Mouse (Mus musculus) erythroblast, adult 5-6 weeks (primary cell): ENCODE results near the gene Crot. TPM values are rescaled to one million over a fixed set of nuclear protein-coding genes. Genes with fewer than 3 reads are reported as not detected.
"Not testable (repeated sequence)": the region's sequence is repeated elsewhere in the genome, so short reads cannot be mapped to it uniquely, and the experiment has no call there.

ENCODE experiments used
- ATAC-seq: replicated peaks from 2 replicates; pipeline ENCODE4 v1.8.0; 2016; ENCODE audit warnings: moderate number of reproducible peaks, mild to moderate bottlenecking, moderate TSS enrichment, inconsistent platforms; ENCODE audit not compliant: poor library complexity, low FRiP score, severe bottlenecking
- total RNA-seq, 2 experiments: library from RNA; stranded (forward) in 1 of 2; stranded (reverse) in 1 of 2; fragments of 150-400 nt in 1 of 2; fragments of 200-764, 138-1000 nt in 1 of 2; gene quantifications; 2 replicates each; pipeline versions ENCODE4 v1.2.3 to v1.2.4; 2015 to 2017; ENCODE audit warnings: low replicate concordance in 2 of 2

Gene Crot
- total RNA-seq (2015; ENCODE audit: low replicate concordance) (8.8 and 18.2 TPM in 2 replicates), total RNA-seq (2017; ENCODE audit: low replicate concordance) (6.0 and 11.3 TPM in 2 replicates)

DNA sequence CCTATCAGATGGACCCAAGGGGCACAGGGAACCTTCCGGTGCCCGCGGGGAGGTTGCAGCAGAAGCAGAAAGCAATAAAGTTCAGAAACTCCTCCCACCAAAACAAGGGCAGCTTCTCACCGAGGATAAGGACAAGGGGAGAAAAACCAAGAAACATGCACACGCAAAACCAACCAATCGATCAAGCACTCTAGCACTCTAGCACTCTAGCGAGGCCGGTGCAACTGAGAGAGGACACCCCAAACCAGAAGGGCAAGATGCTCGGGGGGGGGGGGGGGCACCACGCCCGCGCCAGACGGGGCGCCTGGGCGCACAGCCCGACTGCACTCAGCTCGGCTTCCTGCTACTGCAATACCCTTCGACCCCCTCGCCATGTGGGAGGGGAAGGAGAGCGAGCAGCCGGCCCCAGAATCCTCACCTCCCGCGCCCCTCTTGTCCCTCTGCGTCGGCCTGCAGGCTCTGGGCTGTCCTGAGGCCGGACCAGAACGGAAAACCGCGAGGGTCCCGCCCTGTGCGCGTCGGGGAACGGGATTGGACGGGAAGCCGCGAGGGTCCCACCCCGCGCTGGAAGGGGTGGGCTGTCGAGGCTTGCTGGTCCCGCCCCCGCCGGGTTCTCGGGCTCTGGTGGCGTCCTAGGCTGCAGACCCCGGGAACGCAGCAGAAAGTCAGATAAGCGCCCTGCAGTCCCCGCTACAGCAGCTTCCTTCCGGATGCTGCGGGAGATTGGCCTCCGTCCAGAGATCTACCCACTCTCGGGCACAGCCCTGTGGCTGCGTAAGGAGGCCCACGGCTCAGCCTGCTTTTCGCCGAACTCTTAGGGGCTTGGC lies at the start of gene Crot:
TSS of gene Crot (minus strand) at position 639 of the 827 bp plus-strand sequence.
- peak; percentile 94 for ATAC-seq

DNA sequence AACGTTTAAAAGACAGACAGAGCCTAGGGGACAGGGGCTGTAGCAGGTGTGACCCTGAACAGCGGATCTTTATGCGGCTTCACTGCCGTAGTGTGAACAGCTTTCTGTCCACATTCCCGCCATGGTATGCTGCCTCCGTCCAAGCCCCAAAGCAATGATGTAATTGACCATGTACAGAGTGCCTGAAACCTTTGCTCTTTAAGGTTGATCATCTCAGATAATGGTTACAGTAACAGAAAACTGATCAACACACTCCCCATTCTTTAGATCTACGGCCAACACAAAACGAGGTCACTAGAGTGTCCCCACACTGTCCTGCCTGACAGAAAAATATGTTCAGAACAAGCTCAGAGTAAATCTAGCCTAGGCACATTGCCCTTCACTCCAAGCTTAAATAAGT lies 48.8 kb upstream of the Crot start:
- ATAC-seq, result no peak

- no peak for ATAC-seq
Measured at GRCm38 (mm10) chr5:9044821-9045220, 47.7 kb upstream of the Crot start.

- no peak for ATAC-seq
Measured at GRCm38 (mm10) chr5:9043582-9044267, 46.6 kb upstream of the Crot start.

- no peak for ATAC-seq
Measured at GRCm38 (mm10) chr5:9042721-9043416, 45.7 kb upstream of the Crot start.

- ATAC-seq, result no peak
Measured at GRCm38 (mm10) chr5:9040665-9041215, 43.6 kb upstream of the Crot start.

DNA sequence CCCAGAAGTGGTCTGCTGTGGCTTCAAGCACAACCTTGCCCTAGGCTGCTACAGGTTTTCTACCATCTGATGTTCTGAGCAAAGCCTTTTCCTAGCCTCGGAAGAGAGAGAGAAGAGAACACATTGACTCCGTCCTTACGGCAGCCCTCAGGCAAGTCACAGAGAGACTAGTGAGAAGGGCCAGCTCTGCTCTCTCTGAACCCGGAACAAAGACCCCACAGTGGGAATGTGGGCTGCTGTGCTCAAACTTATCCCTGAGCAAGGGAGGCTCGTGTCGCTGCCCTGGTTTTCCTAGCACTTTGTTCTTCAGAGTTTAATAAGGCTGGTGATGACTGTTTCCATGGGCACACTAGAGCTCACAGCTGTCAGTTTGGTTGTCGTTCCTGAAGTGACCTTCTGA lies 42.9 kb upstream of the Crot start:
- ATAC-seq, result no peak

DNA sequence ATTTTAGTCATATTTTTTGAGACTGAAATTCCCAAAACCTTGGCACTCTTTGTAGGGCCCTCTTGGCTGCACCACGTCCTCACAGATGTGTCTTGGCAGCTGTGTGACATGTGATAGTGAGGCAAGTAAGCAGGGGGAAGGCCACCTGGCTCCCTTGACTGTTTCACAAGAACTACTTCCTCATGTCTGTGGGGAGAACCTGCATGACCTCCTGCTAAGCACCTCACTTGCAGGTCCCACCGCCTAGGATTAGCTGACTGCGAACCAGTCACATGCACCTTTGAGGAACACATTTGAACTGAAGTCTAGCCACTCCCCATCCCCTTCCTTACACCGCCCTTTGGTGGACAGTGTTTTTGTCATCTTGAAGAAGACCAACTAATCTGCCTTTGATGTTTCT lies 40.2 kb upstream of the Crot start:
- ATAC-seq, result no peak

- ATAC-seq, result no peak
Measured at GRCm38 (mm10) chr5:9035457-9035856, 38.3 kb upstream of the Crot start.

GRCm38 (mm10) chr5:9034535-9034934 lies 37.4 kb upstream of the Crot start:
- no peak for ATAC-seq

- ATAC-seq, result no peak
Measured at GRCm38 (mm10) chr5:9033843-9034242, 36.7 kb upstream of the Crot start.

DNA sequence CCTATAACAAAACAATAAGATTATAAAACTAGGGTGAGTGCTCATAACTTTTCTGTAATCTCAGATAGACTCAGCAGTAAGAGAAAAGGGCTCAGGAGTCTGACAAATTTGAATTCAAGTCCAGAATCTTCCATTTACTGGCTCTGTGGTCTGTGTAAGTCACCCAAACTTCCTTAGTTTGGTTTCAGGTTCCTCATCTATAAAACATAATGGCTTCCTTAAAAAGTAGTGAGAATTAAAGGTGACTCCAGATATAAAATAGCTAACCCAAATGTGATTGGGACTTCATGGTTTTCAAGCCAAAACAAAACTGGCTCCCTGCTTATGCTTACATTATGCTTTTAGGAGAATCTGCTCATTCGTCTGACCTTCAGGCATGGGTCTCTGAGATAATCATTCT lies 35.5 kb upstream of the Crot start:
- no peak for ATAC-seq

- ATAC-seq, result no peak
Measured at GRCm38 (mm10) chr5:9032101-9032590, 35.0 kb upstream of the Crot start.

DNA sequence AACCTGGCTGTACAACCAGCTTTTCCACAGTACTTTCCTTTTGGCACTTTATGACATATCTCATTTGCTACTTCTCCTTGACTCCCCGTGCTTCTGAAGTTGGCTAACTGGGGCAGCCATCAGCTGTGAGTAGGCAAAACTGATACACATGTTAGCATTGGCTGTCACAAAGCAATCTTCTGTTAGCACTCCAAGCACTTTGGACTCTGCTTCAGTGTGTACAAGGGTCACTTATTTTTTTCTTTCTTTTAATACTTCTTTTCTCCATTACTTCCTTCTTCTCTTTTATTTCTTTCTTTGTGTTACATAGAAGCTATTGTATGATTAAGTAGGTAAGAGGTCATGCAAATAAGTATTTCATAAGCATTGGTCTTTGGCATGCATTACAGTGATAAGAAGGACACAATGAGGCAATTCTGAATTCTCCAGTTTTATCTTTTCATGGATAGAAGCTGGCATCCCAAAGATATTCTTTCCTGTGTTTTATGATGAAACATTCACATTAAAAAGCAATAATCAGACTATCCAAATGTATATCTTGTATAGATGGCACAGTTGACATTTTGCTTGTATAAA lies 31.2 kb upstream of the Crot start:
- no peak for ATAC-seq

DNA sequence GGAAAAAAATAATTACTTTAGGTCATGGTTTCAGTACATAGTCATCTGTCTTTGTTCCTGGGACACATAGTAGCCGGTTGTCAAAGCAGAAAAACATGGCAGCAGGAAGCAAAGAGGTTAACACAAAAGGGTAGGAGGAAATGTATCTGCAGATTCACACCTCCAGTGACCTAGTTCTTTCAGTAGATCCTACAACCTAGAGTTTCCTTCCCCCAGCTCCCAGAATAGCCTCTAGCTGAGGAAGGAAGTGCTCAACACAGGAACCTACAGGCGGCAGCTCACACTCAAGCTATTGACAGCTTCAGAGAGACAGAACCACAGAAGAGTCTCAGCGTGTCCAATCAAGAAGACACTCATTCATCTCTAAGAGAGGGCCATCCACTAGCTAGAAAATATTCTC lies 18.2 kb upstream of the Crot start:
- no peak for ATAC-seq

- no peak for ATAC-seq
Measured at GRCm38 (mm10) chr5:9014774-9015173, 17.6 kb upstream of the Crot start.

DNA sequence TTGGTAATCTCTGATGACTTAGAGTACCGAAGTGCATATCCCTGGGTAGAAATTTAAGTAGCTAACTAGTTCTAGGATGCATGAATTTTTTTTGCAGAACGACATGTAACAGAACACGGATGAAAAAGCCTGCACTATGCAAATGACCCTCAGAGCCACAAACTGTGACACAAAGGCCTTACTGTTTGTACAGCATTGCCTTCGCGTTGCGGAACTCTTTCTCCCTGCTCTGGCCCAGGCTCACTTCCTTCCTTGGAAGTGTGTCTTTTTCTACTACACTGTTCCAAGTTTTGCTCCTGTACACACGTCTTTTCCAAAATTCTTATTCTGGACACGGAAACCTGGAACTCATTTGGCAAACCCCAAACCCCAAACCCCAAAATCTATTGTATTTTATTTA lies 14.2 kb upstream of the Crot start:
- ATAC-seq, result no peak

DNA sequence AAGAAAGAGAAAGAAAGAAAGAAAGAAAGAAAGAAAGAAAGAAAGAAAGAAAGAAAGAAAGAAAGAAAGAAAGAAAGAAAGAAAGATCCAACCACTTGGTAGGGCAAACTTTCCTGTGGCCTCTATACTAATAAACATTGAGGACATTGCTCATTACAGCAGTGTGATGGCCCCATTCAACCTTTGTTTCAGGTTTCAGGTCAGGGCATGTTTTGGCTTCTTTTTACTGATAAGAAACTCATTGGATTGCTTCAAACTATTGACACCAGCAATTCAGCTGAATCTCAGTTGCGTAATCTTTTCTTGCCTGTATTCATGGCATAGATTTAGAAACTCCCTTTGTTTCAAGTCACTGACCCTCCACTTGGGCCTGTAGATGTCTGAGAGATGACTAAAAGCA lies 13.0 kb upstream of the Crot start:
- ATAC-seq, result no peak

DNA sequence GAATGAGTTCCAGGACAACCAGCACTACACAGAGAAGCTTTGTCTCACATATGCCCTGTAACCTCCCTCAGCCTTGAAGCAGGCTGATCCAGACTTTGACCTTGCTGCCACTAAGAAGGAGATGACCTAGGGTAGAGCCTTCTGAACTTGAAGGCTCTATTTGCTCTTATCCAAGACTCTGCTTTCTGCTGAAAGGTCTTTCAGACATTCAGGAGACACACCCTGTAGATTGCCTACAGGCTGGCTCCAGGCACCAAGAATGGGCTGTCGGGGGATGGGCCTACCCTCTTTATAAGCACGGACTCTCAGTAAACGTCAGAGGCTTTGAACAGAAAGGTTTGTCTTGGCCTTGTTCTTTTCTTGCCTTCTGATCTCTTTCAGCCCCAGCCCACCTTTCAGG lies 9.5 kb upstream of the Crot start:
- ATAC-seq, result not testable (repeated sequence)

GRCm38 (mm10) chr5:9000006-9000405 lies 2.9 kb upstream of the Crot start:
- ATAC-seq, result not testable (repeated sequence)
